Mouse (Mus musculus) liver, postnatal 0 days (tissue): Measurements from ENCODE around the gene Selenop. TPM values are rescaled to one million over a fixed set of nuclear protein-coding genes. Genes with fewer than 3 reads are reported as not detected.

Experiments used
- ATAC-seq: fragments of 200-750 bp; cut with Nextera tagmentation; 2 replicates; pipeline ENCODE4 v1.8.0; 2017; ENCODE audit warnings: mild to moderate bottlenecking, moderate library complexity
- DNase-seq: peaks from one replicate; pipeline ENCODE4 v3.0.0-alpha.2; 2016
- H3K27ac ChIP-seq: fragments of 300-500 bp; sonication (generic); 2 replicates; pipeline ENCODE4 v1.5.1; 2014; ENCODE audit warnings: antibody characterized with exemption, moderate library complexity, mild to moderate bottlenecking, low read depth
- H3K27me3 ChIP-seq: fragments of 300-500 bp; sonication (generic); 2 replicates; pipeline ENCODE4 v1.6.1; 2014; ENCODE audit warnings: low read length, control low read depth, mixed read lengths; ENCODE audit not compliant: insufficient read depth
- H3K36me3 ChIP-seq: fragments of 300-500 bp; sonication (generic); replicated peaks from 2 replicates; pipeline ENCODE4 v1.6.1; 2014; ENCODE audit warnings: mild to moderate bottlenecking, control low read depth, low read length, moderate library complexity, mixed read lengths; ENCODE audit not compliant: insufficient read depth
- H3K4me1 ChIP-seq: fragments of 300-500 bp; sonication (generic); 2 replicates; pipeline ENCODE4 v1.6.1; 2014; ENCODE audit warnings: antibody characterized with exemption, mild to moderate bottlenecking, control low read depth; ENCODE audit not compliant: insufficient read depth
- H3K4me2 ChIP-seq: fragments of 300-500 bp; sonication (generic); 2 replicates; pipeline ENCODE4 v1.6.1; 2014; ENCODE audit warnings: low read depth, mild to moderate bottlenecking, low read length, moderate library complexity, mixed read lengths
- H3K4me3 ChIP-seq: fragments of 300-500 bp; sonication (generic); 2 replicates; pipeline ENCODE4 v1.5.1; 2014; ENCODE audit warnings: low read depth, low read length
- H3K9ac ChIP-seq: fragments of 300-500 bp; sonication (generic); replicated peaks from 2 replicates; pipeline ENCODE4 v1.6.1; 2014; ENCODE audit warnings: mild to moderate bottlenecking, moderate library complexity
- H3K9me3 ChIP-seq: fragments of 300-500 bp; sonication (generic); 2 replicates; pipeline ENCODE4 v1.6.1; 2016; ENCODE audit warnings: mild to moderate bottlenecking, control low read depth, low read length, mixed read lengths
- CTCF ChIP-seq: sonication (generic); IDR thresholded peaks from 2 replicates; pipeline ENCODE4 v1.5.1; 2016; ENCODE audit warnings: antibody characterized with exemption, low read depth
- EP300 ChIP-seq: IDR thresholded peaks from 2 replicates; pipeline ENCODE4 v1.6.1; 2016; ENCODE audit warnings: antibody characterized with exemption, low read depth, mild to moderate bottlenecking
- WGBS: fragments of 180-500 bp; shearing (Covaris S2); extraction: QIAGEN DNeasy Blood & Tissue Kit; methylation state at CpG from one replicate; pipeline ENCODE4 v1.1.7; 2014; ENCODE audit not compliant: insufficient replicate concordance; 5-methylcytosine and 5-hydroxymethylcytosine counted together
- polyA plus RNA-seq: library from polyadenylated mRNA; unstranded; fragments of >200 nt; fragmentation: Nextera tagmentation; extraction: Ambion mirVana; gene quantifications from 2 replicates; pipeline ENCODE4 v1.2.1, GENCODE M21; 2015

The Selenop gene
- polyA plus RNA-seq, 1 experiment from 2014 or later: 4,176 TPM

- DNase-seq (no peak), ATAC-seq (no peak)
- Histone ChIP-seq H3K27me3 (no peaks in the 10 kb centered on the region), H3K9me3 (no peaks in the 10 kb centered on the region), H3K27ac (peak overlapping the region; percentile 89), H3K36me3 (no peaks in the 10 kb centered on the region), H3K4me1 (peaks cover 9% of the 10 kb centered on the region; the same call in 1 of the 2 replicates), H3K9ac (no peak overlapping the region), H3K4me3 (no peak overlapping the region), H3K4me2 (no peak overlapping the region)
- TF ChIP-seq CTCF: no peak
- no peak for TF ChIP-seq EP300
- WGBS: 55% methylated on average over 2 of the region's 2 CpGs
Observed at GRCm38 (mm10) chr15:3250620-3251019, 17.7 kb upstream of the Selenop start.

GRCm38 (mm10) chr15:3251031-3251717 is 17.2 kb upstream of the Selenop start:
- ATAC-seq (peak; percentile 55), DNase-seq (peak; percentile 54)
- H3K27ac ChIP-seq: peak overlapping the region; percentile 89
- no peaks in the 10 kb centered on the region for H3K36me3 ChIP-seq
- peaks cover 9% of the 10 kb centered on the region; the same call in 1 of the 2 replicates for H3K4me1 ChIP-seq
- no peak overlapping the region for H3K4me3 ChIP-seq
- WGBS: 51% methylated on average over 3 of the region's 3 CpGs
- no peaks in the 10 kb centered on the region for H3K27me3 ChIP-seq
- H3K9me3 ChIP-seq: no peaks in the 10 kb centered on the region
- TF ChIP-seq EP300: peak; percentile 86
- TF ChIP-seq CTCF: no peak
- H3K9ac ChIP-seq: no peak overlapping the region
- H3K4me2 ChIP-seq: no peak overlapping the region

GRCm38 (mm10) chr15:3251718-3252067 is 16.7 kb upstream of the Selenop start:
- ATAC-seq (no peak), DNase-seq (no peak)
- H3K4me3 ChIP-seq: no peak overlapping the region
- H3K4me1 ChIP-seq: peaks cover 9% of the 10 kb centered on the region; the same call in 1 of the 2 replicates
- no peak overlapping the region for H3K4me2 ChIP-seq
- H3K27me3 ChIP-seq: no peaks in the 10 kb centered on the region
- no peak overlapping the region for H3K9ac ChIP-seq
- TF ChIP-seq EP300 (0 out of 2 replicates have a peak, but pooled peaks have one; percentile 35), CTCF (no peak)
- no peaks in the 10 kb centered on the region for H3K36me3 ChIP-seq
- no peaks in the 10 kb centered on the region for H3K9me3 ChIP-seq
- peak overlapping the region; percentile 89 for H3K27ac ChIP-seq

GRCm38 (mm10) chr15:3259025-3259424 is 9.3 kb upstream of the Selenop start:
- H3K4me1 ChIP-seq: no peaks in the 10 kb centered on the region
- no peak overlapping the region for H3K27ac ChIP-seq
- no peak overlapping the region for H3K4me2 ChIP-seq
- 36% methylated on average over 1 of the region's 1 CpGs for WGBS
- H3K9me3 ChIP-seq: no peaks in the 10 kb centered on the region
- ATAC-seq (no peak), DNase-seq (no peak)
- H3K27me3 ChIP-seq: no peaks in the 10 kb centered on the region
- H3K9ac ChIP-seq: no peak overlapping the region
- no peak overlapping the region for H3K4me3 ChIP-seq
- TF ChIP-seq CTCF: no peak
- no peak for TF ChIP-seq EP300
- H3K36me3 ChIP-seq: no peaks in the 10 kb centered on the region

GRCm38 (mm10) chr15:3260309-3260708 is 8.0 kb upstream of the Selenop start:
- 68% methylated on average over 4 of the region's 4 CpGs for WGBS
- DNase-seq (no peak), ATAC-seq (no peak)
- no peaks in the 10 kb centered on the region for H3K27me3 ChIP-seq
- no peaks in the 10 kb centered on the region for H3K36me3 ChIP-seq
- no peak overlapping the region for H3K4me2 ChIP-seq
- H3K4me1 ChIP-seq: no peaks in the 10 kb centered on the region
- no peaks in the 10 kb centered on the region for H3K9me3 ChIP-seq
- no peak for TF ChIP-seq CTCF
- no peak for TF ChIP-seq EP300
- H3K4me3 ChIP-seq: no peak overlapping the region
- H3K27ac ChIP-seq: no peak overlapping the region
- no peak overlapping the region for H3K9ac ChIP-seq

GRCm38 (mm10) chr15:3262883-3263282 is 5.5 kb upstream of the Selenop start:
- H3K4me1 ChIP-seq: peaks cover 10% of the 10 kb centered on the region; the same call in 1 of the 2 replicates
- ATAC-seq (no peak), DNase-seq (no peak)
- TF ChIP-seq EP300: no peak
- TF ChIP-seq CTCF: no peak
- no peak overlapping the region for H3K9ac ChIP-seq
- H3K4me2 ChIP-seq: no peak overlapping the region
- H3K9me3 ChIP-seq: no peaks in the 10 kb centered on the region
- H3K27me3 ChIP-seq: no peaks in the 10 kb centered on the region
- 73% methylated on average over 3 of the region's 3 CpGs for WGBS
- no peak overlapping the region for H3K27ac ChIP-seq
- no peaks in the 10 kb centered on the region for H3K36me3 ChIP-seq
- H3K4me3 ChIP-seq: no peak overlapping the region
